Mouse (Mus musculus) c-Kit-positive CD71-positive TER-119-positive erythroid progenitor cells, embryonic 14.5 days (primary cell): ENCODE results near the gene Thsd7b.
"Not testable (repeated sequence)": the region's sequence is repeated elsewhere in the genome, so short reads cannot be mapped to it uniquely, and the experiment has no call there.

Experiments
- DNase-seq: peaks from one replicate; pipeline ENCODE4 v3.0.0-alpha.2; 2013; ENCODE audit warnings: low spot score

The Thsd7b gene

GRCm38 (mm10) chr1:129644252-129644861 lies 371.3 kb downstream of the Thsd7b start:
- no peak for DNase-seq

- not testable (repeated sequence) for DNase-seq
Observed at GRCm38 (mm10) chr1:129651448-129651847, 378.3 kb downstream of the Thsd7b start.

GRCm38 (mm10) chr1:129658045-129658444 lies 384.9 kb downstream of the Thsd7b start:
- no peak for DNase-seq

- no peak for DNase-seq
Observed at GRCm38 (mm10) chr1:129675878-129676277, 402.8 kb downstream of the Thsd7b start.

- no peak for DNase-seq
Observed at GRCm38 (mm10) chr1:129678851-129679250, 405.7 kb downstream of the Thsd7b start.

GRCm38 (mm10) chr1:129705701-129706100 lies 432.6 kb downstream of the Thsd7b start:
- no peak for DNase-seq

GRCm38 (mm10) chr1:129712706-129713105 lies 439.6 kb downstream of the Thsd7b start:
- DNase-seq = no peak

GRCm38 (mm10) chr1:129713571-129713970 lies 440.5 kb downstream of the Thsd7b start:
- DNase-seq = no peak

GRCm38 (mm10) chr1:129719592-129719991 lies 446.5 kb downstream of the Thsd7b start:
- DNase-seq = no peak

GRCm38 (mm10) chr1:129731991-129732390 lies 458.9 kb downstream of the Thsd7b start:
- no peak for DNase-seq

- no peak for DNase-seq
Observed at GRCm38 (mm10) chr1:129747595-129747994, 474.5 kb downstream of the Thsd7b start.

- DNase-seq = no peak
Observed at GRCm38 (mm10) chr1:129756548-129757240, 483.6 kb downstream of the Thsd7b start.

GRCm38 (mm10) chr1:129759003-129759402 lies 485.9 kb downstream of the Thsd7b start:
- no peak for DNase-seq

GRCm38 (mm10) chr1:129761234-129761633 lies 488.1 kb downstream of the Thsd7b start:
- DNase-seq = no peak

GRCm38 (mm10) chr1:129764748-129765147 lies 491.6 kb downstream of the Thsd7b start:
- no peak for DNase-seq

GRCm38 (mm10) chr1:129777055-129777454 lies 504.0 kb downstream of the Thsd7b start:
- DNase-seq = no peak

GRCm38 (mm10) chr1:129779506-129779905 lies 506.4 kb downstream of the Thsd7b start:
- DNase-seq = no peak

GRCm38 (mm10) chr1:129780589-129780988 lies 507.5 kb downstream of the Thsd7b start:
- DNase-seq = no peak

GRCm38 (mm10) chr1:129798519-129798918 lies 525.4 kb downstream of the Thsd7b start:
- no peak for DNase-seq

GRCm38 (mm10) chr1:129826927-129827326 lies 553.8 kb downstream of the Thsd7b start:
- DNase-seq = no peak

GRCm38 (mm10) chr1:129837324-129837723 lies 564.2 kb downstream of the Thsd7b start:
- no peak for DNase-seq

- no peak for DNase-seq
Observed at GRCm38 (mm10) chr1:129837776-129838175, 564.7 kb downstream of the Thsd7b start.

- DNase-seq = no peak
Observed at GRCm38 (mm10) chr1:129838486-129838885, 565.4 kb downstream of the Thsd7b start.

- DNase-seq = peak; percentile 20
Observed at GRCm38 (mm10) chr1:129843416-129843815, 570.3 kb downstream of the Thsd7b start.
